Mouse (Mus musculus) intestine, postnatal 0 days (tissue): Measurements from ENCODE around the gene Pelp1. TPM values are rescaled to one million over a fixed set of nuclear protein-coding genes. Genes with fewer than 3 reads are reported as not detected.

Experiments used
- ATAC-seq: fragments of 200-750 bp; cut with Nextera tagmentation; 2 replicates; pipeline ENCODE4 v1.8.0; 2017; ENCODE audit warnings: mild to moderate bottlenecking, moderate TSS enrichment, moderate library complexity
- H3K27ac ChIP-seq: fragments of 300-500 bp; sonication (generic); 2 replicates; pipeline ENCODE4 v1.5.1; 2014; ENCODE audit warnings: mild to moderate bottlenecking, low read depth, low read length, moderate library complexity
- H3K27me3 ChIP-seq: fragments of 300-500 bp; sonication (generic); replicated peaks from 2 replicates; pipeline ENCODE4 v1.6.1; 2014; ENCODE audit warnings: low read length, mixed read lengths; ENCODE audit not compliant: control insufficient read depth, insufficient read depth
- H3K36me3 ChIP-seq: fragments of 300-500 bp; sonication (generic); 2 replicates; pipeline ENCODE4 v1.6.1; 2014; ENCODE audit warnings: mild to moderate bottlenecking, moderate library complexity; ENCODE audit not compliant: control insufficient read depth, insufficient read depth
- H3K4me1 ChIP-seq: fragments of 300-500 bp; sonication (generic); replicated peaks from 2 replicates; pipeline ENCODE4 v1.6.1; 2014; ENCODE audit warnings: antibody characterized with exemption, low read length, mixed read lengths; ENCODE audit not compliant: control insufficient read depth, insufficient read depth
- H3K4me2 ChIP-seq: fragments of 300-500 bp; sonication (generic); replicated peaks from 2 replicates; pipeline ENCODE4 v1.6.1; 2014; ENCODE audit warnings: low read depth, mild to moderate bottlenecking, moderate library complexity
- H3K4me3 ChIP-seq: fragments of 300-500 bp; sonication (generic); 2 replicates; pipeline ENCODE4 v1.5.1; 2014; ENCODE audit warnings: low read depth, low read length
- H3K9ac ChIP-seq: fragments of 300-500 bp; sonication (generic); 2 replicates; pipeline ENCODE4 v1.6.1; 2014; ENCODE audit warnings: mild to moderate bottlenecking, low read depth, low read length
- H3K9me3 ChIP-seq: fragments of 300-500 bp; sonication (generic); 2 replicates; pipeline ENCODE4 v1.6.1; 2016; ENCODE audit warnings: mixed run types; ENCODE audit not compliant: control insufficient read depth
- CTCF ChIP-seq: sonication (generic); IDR thresholded peaks from 2 replicates; pipeline ENCODE4 v1.5.1; 2016; ENCODE audit warnings: low read depth, mild to moderate bottlenecking, control low read depth, antibody characterized with exemption, moderate library complexity
- WGBS: fragments of 180-500 bp; shearing (Covaris S2); extraction: QIAGEN DNeasy Blood & Tissue Kit; methylation state at CpG from one replicate; pipeline ENCODE4 v1.1.7; 2014; 5-methylcytosine and 5-hydroxymethylcytosine counted together
- polyA plus RNA-seq: library from polyadenylated mRNA; unstranded; fragments of >200 nt; fragmentation: Nextera tagmentation; extraction: Ambion mirVana; gene quantifications from 2 replicates; pipeline ENCODE4 v1.2.1, GENCODE M21; 2015

Pelp1 gene
- polyA plus RNA-seq, 1 experiment from 2014 or later = 9.5 TPM

DNA sequence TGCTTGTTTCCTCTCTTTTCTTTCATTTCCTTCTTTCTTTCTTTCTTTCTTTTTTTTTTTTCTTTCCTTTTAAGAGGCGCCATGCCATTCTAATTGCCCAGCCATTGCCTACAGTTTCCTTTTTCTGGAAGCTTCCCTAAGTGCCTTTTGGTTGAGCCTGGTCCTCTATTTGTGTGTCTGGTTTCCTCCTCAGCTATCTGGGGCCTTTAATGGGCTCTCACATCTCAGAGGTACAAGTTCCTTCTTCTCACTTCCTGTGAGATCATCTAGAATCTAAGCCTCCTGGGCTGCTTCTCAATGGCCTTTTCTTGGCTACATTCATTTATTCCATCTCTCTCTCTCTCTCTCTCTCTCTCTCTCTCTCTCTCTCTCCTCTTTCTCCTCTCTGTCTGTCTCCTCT lies 37.5 kb upstream of the Pelp1 start:
- ATAC-seq = no peak
- Histone ChIP-seq H3K4me3 (no peak overlapping the region), H3K4me1 (no peaks in the 10 kb centered on the region), H3K9me3 (no peaks in the 10 kb centered on the region), H3K9ac (no peak overlapping the region), H3K27me3 (no peaks in the 10 kb centered on the region), H3K27ac (no peak overlapping the region), H3K4me2 (no peak overlapping the region), H3K36me3 (no peaks in the 10 kb centered on the region)
- no peak for TF ChIP-seq CTCF
- WGBS = 88% methylated on average over 1 of the region's 1 CpGs

DNA sequence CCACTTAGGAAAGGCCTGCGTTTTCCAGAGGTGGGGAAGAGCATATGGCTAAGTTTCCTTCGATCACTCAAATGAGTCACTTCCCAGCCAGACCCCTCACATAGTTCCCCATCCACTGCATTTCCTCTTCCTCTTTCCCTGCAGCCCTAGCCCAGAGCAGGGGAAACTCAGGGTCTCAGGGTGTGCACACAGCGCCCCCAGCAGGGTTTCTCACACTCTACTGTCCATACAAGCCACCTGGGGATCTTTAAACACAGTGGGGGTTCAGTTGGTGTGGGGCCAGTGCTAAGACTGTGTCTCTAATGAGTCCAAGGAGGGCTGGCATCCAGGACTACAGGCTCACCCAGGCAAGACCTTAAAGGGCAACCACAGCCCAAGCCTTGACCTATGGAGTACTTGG lies 36.9 kb upstream of the Pelp1 start:
- TF ChIP-seq CTCF = peak; percentile 34; the same call in 1 of the 2 replicates

DNA sequence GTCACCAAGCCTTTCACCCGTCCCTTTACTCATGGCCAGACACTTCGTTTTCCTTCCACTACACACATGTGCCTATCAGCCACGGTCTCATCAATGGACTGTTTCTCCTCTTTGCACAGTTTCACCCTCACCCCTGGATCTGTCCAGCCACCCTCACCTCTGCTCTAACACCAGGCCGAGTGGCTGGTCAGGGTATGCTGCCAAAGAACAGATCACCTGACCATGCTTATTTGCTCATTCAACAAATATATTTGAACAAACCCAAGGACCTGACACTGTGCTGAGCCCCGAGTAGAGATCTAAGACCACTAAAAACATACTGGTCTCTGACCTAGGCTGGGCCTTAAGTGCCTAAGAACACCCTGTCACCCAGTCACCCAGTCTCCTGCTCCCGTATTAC lies 34.8 kb upstream of the Pelp1 start:
- Histone ChIP-seq H3K36me3 (peaks cover 17% of the 10 kb centered on the region), H3K9me3 (no peaks in the 10 kb centered on the region), H3K27ac (no peak overlapping the region), H3K9ac (no peak overlapping the region), H3K27me3 (no peaks in the 10 kb centered on the region), H3K4me1 (no peaks in the 10 kb centered on the region), H3K4me3 (no peak overlapping the region), H3K4me2 (no peak overlapping the region)
- 52% methylated on average over 6 of the region's 6 CpGs for WGBS
- ATAC-seq = no peak
- no peak for TF ChIP-seq CTCF

More for the DNA sequence above, 36.9 kb upstream of the Pelp1 start:
- 54% methylated on average over 3 of the region's 3 CpGs for WGBS
- Histone ChIP-seq H3K27me3 (no peaks in the 10 kb centered on the region), H3K9ac (no peak overlapping the region), H3K27ac (no peak overlapping the region), H3K4me1 (no peaks in the 10 kb centered on the region), H3K4me3 (no peak overlapping the region), H3K9me3 (no peaks in the 10 kb centered on the region), H3K4me2 (no peak overlapping the region), H3K36me3 (0 out of 2 replicates have a peak, but pooled peaks cover 4% of the 10 kb centered on the region)
- ATAC-seq = no peak

DNA sequence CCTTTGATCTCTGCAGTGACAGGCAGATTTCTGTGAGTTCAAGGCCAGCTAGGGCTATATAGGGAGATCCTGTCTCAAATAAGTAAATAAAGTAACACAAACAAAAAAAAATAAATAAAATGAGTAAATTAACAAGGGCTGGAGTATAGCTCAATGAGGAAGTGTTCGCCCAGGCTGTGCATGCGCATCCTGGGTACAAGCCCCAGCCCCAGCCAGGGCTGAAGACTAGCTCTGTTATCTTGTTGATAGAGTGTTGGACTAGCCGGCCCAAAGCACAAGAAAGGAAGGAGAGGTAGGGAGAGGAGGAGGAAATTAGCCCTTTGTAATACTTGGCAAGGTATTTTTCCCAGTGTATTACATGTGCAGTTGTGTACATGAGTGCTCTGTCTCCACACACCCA lies 34.1 kb upstream of the Pelp1 start:
- TF ChIP-seq CTCF = no peak
- Histone ChIP-seq H3K4me1 (no peaks in the 10 kb centered on the region), H3K9me3 (no peaks in the 10 kb centered on the region), H3K27ac (no peak overlapping the region), H3K4me3 (no peak overlapping the region), H3K27me3 (no peaks in the 10 kb centered on the region), H3K9ac (no peak overlapping the region), H3K36me3 (peaks cover 24% of the 10 kb centered on the region), H3K4me2 (no peak overlapping the region)
- no peak for ATAC-seq
- 78% methylated on average over 3 of the region's 3 CpGs for WGBS

DNA sequence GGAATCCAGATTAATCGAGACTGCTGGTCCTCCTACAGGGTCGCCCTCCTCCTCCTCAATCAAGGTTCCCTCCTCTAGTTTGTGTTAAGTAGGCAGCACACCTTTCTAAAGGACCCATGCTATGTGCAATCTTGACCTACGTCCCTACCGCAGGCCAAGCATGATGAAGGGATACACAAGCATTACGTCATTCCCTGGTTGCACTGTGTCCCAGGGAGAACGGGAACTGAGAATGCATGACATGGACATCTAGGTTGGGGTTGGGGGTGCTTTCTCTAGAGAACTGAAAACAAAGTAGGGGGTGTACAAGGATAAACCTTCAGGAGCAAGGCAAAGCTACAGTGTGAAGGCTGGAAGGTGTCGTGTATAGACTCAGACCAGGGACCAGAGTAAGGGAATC lies 32.1 kb upstream of the Pelp1 start:
- ATAC-seq = no peak
- H3K27ac ChIP-seq = no peak overlapping the region
- peaks cover 41% of the 10 kb centered on the region for H3K36me3 ChIP-seq
- no peak overlapping the region for H3K4me2 ChIP-seq
- no peaks in the 10 kb centered on the region for H3K27me3 ChIP-seq
- no peak overlapping the region for H3K4me3 ChIP-seq
- H3K9me3 ChIP-seq = no peaks in the 10 kb centered on the region
- no peak for TF ChIP-seq CTCF
- no peaks in the 10 kb centered on the region for H3K4me1 ChIP-seq
- H3K9ac ChIP-seq = no peak overlapping the region
- WGBS = 87% methylated on average over 7 of the region's 7 CpGs

DNA sequence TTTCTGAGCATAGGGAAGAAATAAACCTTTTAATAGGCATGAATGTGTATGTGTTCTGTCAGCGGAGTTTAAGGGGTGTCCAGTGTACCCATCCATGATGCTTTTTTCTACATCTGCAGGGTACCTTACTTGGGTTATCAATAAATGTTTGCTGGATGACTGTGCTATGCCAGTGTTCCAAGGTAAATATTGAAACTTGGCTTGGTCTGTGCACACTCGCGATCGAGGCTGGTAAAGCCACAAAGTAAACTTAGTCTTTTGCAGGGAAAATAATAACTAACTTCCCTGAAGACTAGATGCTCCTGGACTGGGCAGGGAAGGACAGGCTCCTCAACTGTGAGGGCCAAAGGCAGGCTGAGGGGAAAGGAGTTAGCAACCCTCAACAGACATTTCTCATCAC lies 30.8 kb upstream of the Pelp1 start:
- H3K9ac ChIP-seq = no peak overlapping the region
- H3K4me1 ChIP-seq = no peaks in the 10 kb centered on the region
- H3K4me2 ChIP-seq = no peak overlapping the region
- no peak for ATAC-seq
- no peak overlapping the region for H3K4me3 ChIP-seq
- peaks cover 51% of the 10 kb centered on the region for H3K36me3 ChIP-seq
- WGBS = 55% methylated on average over 4 of the region's 4 CpGs
- no peaks in the 10 kb centered on the region for H3K27me3 ChIP-seq
- TF ChIP-seq CTCF = no peak
- H3K9me3 ChIP-seq = no peaks in the 10 kb centered on the region
- no peak overlapping the region for H3K27ac ChIP-seq

DNA sequence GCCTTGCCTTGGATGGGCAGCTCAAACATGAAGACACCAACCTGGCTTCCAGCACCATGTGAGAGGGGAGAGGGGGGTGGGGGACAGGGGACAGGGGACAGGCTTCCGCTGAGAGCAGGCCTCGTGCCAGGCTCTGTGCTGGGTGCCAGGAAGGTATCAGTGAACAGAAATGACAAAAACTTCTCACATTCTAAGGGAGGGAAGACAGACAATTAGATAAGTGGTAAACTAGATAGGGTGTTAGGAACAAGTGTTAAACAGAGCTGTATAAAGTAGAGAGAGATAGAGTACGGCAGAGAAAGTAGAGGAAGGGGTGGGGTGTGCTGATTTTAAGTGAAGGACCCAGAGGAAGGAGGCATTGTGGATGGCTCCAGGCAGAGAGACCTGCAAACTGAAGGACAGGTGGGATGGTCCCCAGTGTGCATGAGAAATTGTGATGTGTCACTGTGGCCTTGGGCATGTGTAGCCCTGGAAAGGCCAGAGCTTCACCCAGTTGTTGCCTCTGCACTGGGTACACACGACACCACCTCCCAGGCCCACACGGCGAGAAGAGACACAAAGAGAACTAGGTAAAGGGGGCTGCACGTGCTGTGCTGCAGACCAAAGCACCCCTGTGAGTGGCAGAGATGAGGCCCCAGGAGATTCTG lies 29.0 kb upstream of the Pelp1 start:
- H3K4me3 ChIP-seq = no peak overlapping the region
- no peaks in the 10 kb centered on the region for H3K27me3 ChIP-seq
- WGBS = 88% methylated on average over 7 of the region's 7 CpGs
- no peak overlapping the region for H3K4me2 ChIP-seq
- no peak overlapping the region for H3K27ac ChIP-seq
- H3K4me1 ChIP-seq = no peaks in the 10 kb centered on the region
- H3K9me3 ChIP-seq = no peaks in the 10 kb centered on the region
- peaks cover 51% of the 10 kb centered on the region for H3K36me3 ChIP-seq
- no peak for ATAC-seq
- no peak overlapping the region for H3K9ac ChIP-seq
- TF ChIP-seq CTCF = no peak
